ENCODE assay signal across 8 mouse cellular contexts in genomic region chr7:105399935-105400624, GRCm38 (mm10). TPM values are rescaled to one million over a fixed set of nuclear protein-coding genes. Genes with fewer than 3 reads are reported as not detected.
A peak's percentile ranks its signal among the peaks of the same experiment; 100 is the strongest.
DNase-seq lines count a peak whose midpoint lies in the region; ATAC-seq and TF ChIP-seq lines count a peak whose summit lies in the region.

Gene Fam160a2, minus strand, starts transcription at chr7:105400054.

- no peak for TF ChIP-seq CTCF in bone marrow macrophage, adult 2 months (IDR thresholded peaks at IDR 0.05; ENCODE audit: low read depth, low read length)
- TF ChIP-seq CTCF in embryonic fibroblast, embryonic 13.5 days (IDR thresholded peaks at IDR 0.05; ENCODE audit: borderline replicate concordance, insufficient read depth, low read length) = no peak

- H3K27me3 ChIP-seq in kidney, embryonic 14.5 days (ENCODE audit: control insufficient read depth, insufficient read depth, low read length) = no peaks in the 10 kb centered on the region
- no peaks in the 10 kb centered on the region for H3K27me3 ChIP-seq in limb, embryonic 15.5 days

- WGBS in kidney, embryonic 14.5 days = under 1% methylated on average over 48 of the region's 55 CpGs
- WGBS in limb, embryonic 15.5 days = under 1% methylated on average over 55 of the region's 55 CpGs

- H3K9me3 ChIP-seq in kidney, embryonic 14.5 days (ENCODE audit: control insufficient read depth, low read length) = no peaks in the 10 kb centered on the region
- H3K9me3 ChIP-seq in limb, embryonic 15.5 days = no peaks in the 10 kb centered on the region

- peaks cover 16% of the 10 kb centered on the region for H3K4me1 ChIP-seq in bone marrow macrophage, adult 2 months (ENCODE audit: control insufficient read depth, insufficient read depth, low read length)
- H3K4me1 ChIP-seq in embryonic fibroblast, embryonic 13.5 days (ENCODE audit: control insufficient read depth, insufficient read depth, low read length) = peaks cover 7% of the 10 kb centered on the region; the same call in 1 of the 2 replicates
- peaks cover 9% of the 10 kb centered on the region; the same call in 1 of the 2 replicates for H3K4me1 ChIP-seq in kidney, embryonic 14.5 days (ENCODE audit: control insufficient read depth, insufficient read depth, low read length)
- H3K4me1 ChIP-seq in limb, embryonic 15.5 days = peaks cover 6% of the 10 kb centered on the region

- peak; percentile 62; the same call in 1 of the 2 replicates for TF ChIP-seq POLR2A in bone marrow macrophage, adult 2 months (IDR thresholded peaks at IDR 0.05; ENCODE audit: borderline replicate concordance, low read depth, low read length)
- peak; percentile 93 for TF ChIP-seq POLR2A in embryonic fibroblast, embryonic 13.5 days (IDR thresholded peaks at IDR 0.05; ENCODE audit: low read depth, low read length)

- peak; percentile 99 for ATAC-seq in kidney, embryonic 14.5 days (ENCODE audit: low FRiP score, low TSS enrichment)
- peak; percentile 99 for ATAC-seq in limb, embryonic 15.5 days (ENCODE audit: insufficient number of reproducible peaks, low FRiP score, low TSS enrichment, low read depth)

- H3K4me2 ChIP-seq in kidney, embryonic 14.5 days (replicated peaks; ENCODE audit: low read depth, low read length) = peak within 1 kb of the TSS; percentile 73
- peak within 1 kb of the TSS; percentile 76 for H3K4me2 ChIP-seq in limb, embryonic 15.5 days

- peak within 1 kb of the TSS; percentile 79 for H3K9ac ChIP-seq in kidney, embryonic 14.5 days (ENCODE audit: low read depth, low read length)
- peak within 1 kb of the TSS; percentile 70 for H3K9ac ChIP-seq in limb, embryonic 15.5 days

- no peaks in the 10 kb centered on the region; the same call in 1 of the 2 replicates for H3K36me3 ChIP-seq in kidney, embryonic 14.5 days (ENCODE audit: control insufficient read depth, insufficient read depth, low read length)
- 0 out of 2 replicates have a peak, but pooled peaks cover 3% of the 10 kb centered on the region for H3K36me3 ChIP-seq in limb, embryonic 15.5 days

- H3K27ac ChIP-seq in bone marrow macrophage, adult 2 months (ENCODE audit: insufficient read depth, low read depth, low read length) = peak within 1 kb of the TSS; percentile 68
- peak within 1 kb of the TSS; percentile 73 for H3K27ac ChIP-seq in embryonic fibroblast, embryonic 13.5 days (ENCODE audit: insufficient read depth, low read length)
- H3K27ac ChIP-seq in kidney, embryonic 14.5 days (ENCODE audit: low read depth, low read length) = peak within 1 kb of the TSS; percentile 76
- H3K27ac ChIP-seq in limb, embryonic 15.5 days = peak within 1 kb of the TSS; percentile 80

- peak within 1 kb of the TSS; percentile 92 for H3K4me3 ChIP-seq in bone marrow macrophage, adult 2 months (ENCODE audit: insufficient read depth, low read length)
- H3K4me3 ChIP-seq in embryonic fibroblast, embryonic 13.5 days (ENCODE audit: insufficient read depth, low read length) = peak within 1 kb of the TSS; percentile 89
- H3K4me3 ChIP-seq in kidney, embryonic 14.5 days (ENCODE audit: low read length) = peak within 1 kb of the TSS; percentile 76
- H3K4me3 ChIP-seq in limb, embryonic 15.5 days = peak within 1 kb of the TSS; percentile 89

- DNase-seq in A20 (ENCODE audit: low read depth, low spot score) = peak; percentile 99
- DNase-seq in heart, adult 9 months (ENCODE audit: low spot score in 2 of 2) = peak; percentile 99 to 100
- DNase-seq in monocyte, adult 2 months (ENCODE audit: low read depth in 1 of 2, low spot score in 2 of 2) = peak; percentile 94 to 95
- peak; percentile 98 to 99 for DNase-seq in spleen, postnatal 36 days (ENCODE audit: low spot score in 2 of 2)

RNA-seq across cellular contexts. Expression of gene Fam160a2, which starts in this region (rescaled TPM):
- 29.1 and 39.3 TPM in 2 replicates for polyA plus RNA-seq in bone marrow macrophage, adult 2 months (2012; ENCODE audit: insufficient read depth, insufficient read length, missing spikeins)
- 25.4 and 30.0 TPM in 2 replicates for polyA plus RNA-seq in embryonic fibroblast, embryonic 13.5 days (2011; ENCODE audit: insufficient read length, low read depth, missing spikeins)
- 30.9 and 43.6 TPM in 2 replicates for polyA plus RNA-seq in kidney, embryonic 14.5 days (2014; fragmentation: Nextera tagmentation; extraction: Ambion mirVana)
- 38.6 and 47.0 TPM in 2 replicates for polyA plus RNA-seq in limb, embryonic 15.5 days (2015; fragmentation: Nextera tagmentation; extraction: Ambion mirVana)

Comparison
In these comparisons a context has a peak if more than half of its experiments do, and no peak if none do; other contexts are left out.
1. Peak in every context shown above with its lines: DNase-seq, ATAC-seq, H3K4me3 ChIP-seq and H3K27ac ChIP-seq.